Comparison of ENCODE assay signal across 27 mouse cellular contexts in the genomic region with DNA sequence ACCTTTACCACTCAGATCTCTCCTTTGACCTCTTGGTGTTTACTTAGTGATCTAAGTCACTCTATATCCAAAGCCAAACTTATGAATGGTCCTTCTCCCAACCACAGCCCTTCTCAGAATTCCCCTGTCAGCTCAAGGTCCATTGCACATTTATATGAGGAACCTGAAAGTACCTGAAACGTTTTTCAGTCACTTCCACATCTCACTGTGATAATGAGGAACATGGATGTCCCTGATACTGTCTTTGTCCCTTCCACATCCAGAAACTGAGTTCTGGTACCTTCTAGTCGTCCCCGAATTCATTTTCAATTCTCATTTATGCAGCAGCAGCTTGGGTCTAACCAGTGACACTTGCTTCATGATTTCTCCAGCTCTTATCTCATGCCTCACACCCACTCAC. TPM values are rescaled to one million over a fixed set of nuclear protein-coding genes. Genes with fewer than 3 reads are reported as not detected.
DNase-seq lines count a peak whose midpoint lies in the region; ATAC-seq and TF ChIP-seq lines count a peak whose summit lies in the region.
"Had no signal": no experiment of that assay in that cellular context is flagged by ENCODE, and none has a peak within 500 bp of the region (broad histone marks: within the 10 kb centered on the region; RNA-seq: fewer than 3 reads in every experiment).

No protein-coding gene starts in this region.

- no peak for TF ChIP-seq EP300 in heart, adult 2 months (IDR thresholded peaks at IDR 0.05; ENCODE audit: insufficient read depth, low read depth, low read length)

- no peaks in the 10 kb centered on the region for H3K9me3 ChIP-seq in midbrain, embryonic 10.5 days (replicated peaks)
- H3K9me3 ChIP-seq: forebrain, embryonic 10.5 days; forebrain, embryonic 13.5 days; heart, embryonic 10.5 days; heart, embryonic 13.5 days; hindbrain, embryonic 10.5 days; hindbrain, embryonic 13.5 days had no signal

- peak; percentile 73 for DNase-seq in A20 (ENCODE audit: low read depth, low spot score)
- peak; percentile 64 for DNase-seq in splenic B cell, adult 2 months (ENCODE audit: low read depth, low spot score)
- no peak for DNase-seq in gastrocnemius, postnatal 10 days
- DNase-seq in heart, adult 2 months = no peak
- no peak for DNase-seq in midbrain, embryonic 10.5 days (ENCODE audit: low spot score)
- DNase-seq: adrenal gland, adult 8-10 months; adrenal gland, postnatal 25 days; cerebellum, adult 11-12 months; cerebellum, adult 8-10 months; cerebellum, postnatal 10 days; cerebellum, postnatal 36 days; forebrain, postnatal 0 days; gastrocnemius, adult 2 months; gastrocnemius, postnatal 25 days; heart, adult 18-20 months had no signal

- no peak for TF ChIP-seq CTCF in heart, adult 2 months (IDR thresholded peaks at IDR 0.05)

- H3K27me3 ChIP-seq in splenic B cell, adult 2 months (ENCODE audit: control insufficient read depth, insufficient read depth, low read length, poor library complexity, severe bottlenecking) = no peaks in the 10 kb centered on the region
- H3K27me3 ChIP-seq in heart, adult 2 months (ENCODE audit: control insufficient read depth, insufficient read depth, low read length) = no peaks in the 10 kb centered on the region
- no peaks in the 10 kb centered on the region for H3K27me3 ChIP-seq in midbrain, embryonic 10.5 days (ENCODE audit: low read depth, poor library complexity, severe bottlenecking)
- H3K27me3 ChIP-seq: forebrain, embryonic 13.5 days; heart, embryonic 13.5 days; hindbrain, embryonic 13.5 days had no signal

- H3K27ac ChIP-seq in heart, adult 2 months = no peak overlapping the region
- H3K27ac ChIP-seq in midbrain, embryonic 10.5 days (replicated peaks) = no peak overlapping the region
- H3K27ac ChIP-seq: forebrain, embryonic 10.5 days; forebrain, embryonic 13.5 days; gastrocnemius, adult 2 months; heart, embryonic 10.5 days; heart, embryonic 13.5 days; hindbrain, embryonic 10.5 days; hindbrain, embryonic 13.5 days had no signal

- intact Hi-C loops in heart, adult 2 months (cut with DNase I) = no loop called here

- 62% methylated on average over 3 of the region's 3 CpGs for WGBS in heart, adult 2 months
- WGBS in midbrain, embryonic 10.5 days = 69% methylated on average over 3 of the region's 3 CpGs

- no peaks in the 10 kb centered on the region for H3K4me1 ChIP-seq in heart, adult 2 months (ENCODE audit: control insufficient read depth, insufficient read depth, low read length)
- no peaks in the 10 kb centered on the region for H3K4me1 ChIP-seq in midbrain, embryonic 10.5 days
- H3K4me1 ChIP-seq: forebrain, embryonic 10.5 days; forebrain, embryonic 13.5 days; heart, embryonic 10.5 days; hindbrain, embryonic 10.5 days; hindbrain, embryonic 13.5 days had no signal

- no peak overlapping the region for H3K4me3 ChIP-seq in heart, adult 2 months
- no peak overlapping the region for H3K4me3 ChIP-seq in midbrain, embryonic 10.5 days
- H3K4me3 ChIP-seq: forebrain, embryonic 10.5 days; forebrain, embryonic 13.5 days; gastrocnemius, adult 2 months; heart, embryonic 10.5 days; heart, embryonic 13.5 days; hindbrain, embryonic 10.5 days; hindbrain, embryonic 13.5 days had no signal

- no peaks in the 10 kb centered on the region for H3K79me2 ChIP-seq in heart, adult 2 months (replicated peaks; ENCODE audit: control insufficient read depth, insufficient read depth, low read length)

- ATAC-seq in common myeloid progenitor, adult 5-6 weeks (replicated peaks; ENCODE audit: low read depth, poor library complexity, severe bottlenecking) = 0 out of 2 replicates have a peak, but pooled peaks have one; percentile 24
- 0 out of 2 replicates have a peak, but pooled peaks have one; percentile 10 for ATAC-seq in megakaryocyte progenitor cell, adult 5-6 weeks (replicated peaks; ENCODE audit: poor library complexity)
- ATAC-seq: activated CD4-positive, CD25-positive, alpha-beta regulatory T cell, adult 4 months; forebrain, embryonic 13.5 days; forebrain, postnatal 0 days; hindbrain, embryonic 16.5 days; inflammation-experienced regulatory T-cells, adult 6 months; intestine, embryonic 16.5 days had no signal

- H3K9ac ChIP-seq in heart, adult 2 months (ENCODE audit: low read depth, low read length) = no peak overlapping the region
- H3K9ac ChIP-seq: forebrain, embryonic 13.5 days; forebrain, postnatal 0 days; heart, embryonic 13.5 days; hindbrain, embryonic 13.5 days had no signal

- TF ChIP-seq POLR2A in heart, adult 2 months (IDR thresholded peaks at IDR 0.05; ENCODE audit: insufficient read depth, low read depth, low read length) = no peak

- H3K36me3 ChIP-seq in splenic B cell, adult 2 months (ENCODE audit: control insufficient read depth, insufficient read depth, low read length, poor library complexity, severe bottlenecking) = peaks cover 6% of the 10 kb centered on the region; the same call in 1 of the 2 replicates
- no peaks in the 10 kb centered on the region for H3K36me3 ChIP-seq in heart, adult 2 months (ENCODE audit: control insufficient read depth, insufficient read depth, low read length)
- H3K36me3 ChIP-seq in midbrain, embryonic 10.5 days = no peaks in the 10 kb centered on the region
- H3K36me3 ChIP-seq: forebrain, embryonic 10.5 days; heart, embryonic 10.5 days; heart, embryonic 13.5 days; hindbrain, embryonic 10.5 days; hindbrain, embryonic 13.5 days had no signal

RNA-seq across cellular contexts. Expression of a gene that starts 19.6 kb away (rescaled TPM):
- 0.44 and 0.64 TPM in 2 replicates for total RNA-seq in common myeloid progenitor, adult 5-6 weeks (2017)
- 0.22 TPM in 1 of 2 replicates, not detected in the other for total RNA-seq in megakaryocyte progenitor cell, adult 5-6 weeks (2015)
- 0.17 TPM in 1 of 2 replicates, not detected in the other for total RNA-seq in megakaryocyte progenitor cell, adult 5-6 weeks (2017)
- total RNA-seq in gastrocnemius, postnatal 10 days (2021) = under 1 TPM; 0.05 to 0.09 TPM
- total RNA-seq in heart, adult 2 months (2021) = under 1 TPM; 0.21 to 0.32 TPM
- polyA plus RNA-seq in heart, adult 2 months (2012; rRNA removed) = 0.35 and 0.50 TPM in 2 replicates
- polyA plus RNA-seq in midbrain, embryonic 10.5 days (2016; fragmentation: Nextera tagmentation; extraction: Ambion mirVana) = 0.02 TPM in 1 of 2 replicates, not detected in the other
- polyA plus RNA-seq: forebrain, embryonic 13.5 days had no signal

RNA-seq across cellular contexts. Expression of a gene that starts 59.2 kb away (rescaled TPM):
- 91.6 and 100 TPM in 2 replicates for total RNA-seq in common myeloid progenitor, adult 5-6 weeks (2017)
- total RNA-seq in megakaryocyte progenitor cell, adult 5-6 weeks (2015) = 43.2 and 44.3 TPM in 2 replicates
- 72.9 and 87.3 TPM in 2 replicates for total RNA-seq in megakaryocyte progenitor cell, adult 5-6 weeks (2017)
- 10 to 100 TPM; 14.5 to 17.6 TPM for total RNA-seq in gastrocnemius, postnatal 10 days (2021)
- 10 to 100 TPM; 14.8 to 15.3 TPM for total RNA-seq in heart, adult 2 months (2021)
- 5.3 and 7.2 TPM in 2 replicates for polyA plus RNA-seq in heart, adult 2 months (2012; rRNA removed)
- polyA plus RNA-seq in midbrain, embryonic 10.5 days (2016; fragmentation: Nextera tagmentation; extraction: Ambion mirVana) = 41.5 and 43.8 TPM in 2 replicates

RNA-seq across cellular contexts. Expression of a gene that starts 59.3 kb away (rescaled TPM):
- total RNA-seq in common myeloid progenitor, adult 5-6 weeks (2017) = 51.2 and 67.1 TPM in 2 replicates
- 34.2 and 39.8 TPM in 2 replicates for total RNA-seq in megakaryocyte progenitor cell, adult 5-6 weeks (2015)
- total RNA-seq in megakaryocyte progenitor cell, adult 5-6 weeks (2017) = 35.7 and 48.8 TPM in 2 replicates
- 10 to 100 TPM; 81.0 to 85.2 TPM for total RNA-seq in gastrocnemius, postnatal 10 days (2021)
- 100 to 1,000 TPM in 1 of 2 experiments, 10 to 100 TPM in 1; 94.5 to 123 TPM for total RNA-seq in heart, adult 2 months (2021)
- polyA plus RNA-seq in heart, adult 2 months (2012; rRNA removed) = 39.6 and 65.7 TPM in 2 replicates
- polyA plus RNA-seq in midbrain, embryonic 10.5 days (2016; fragmentation: Nextera tagmentation; extraction: Ambion mirVana) = 54.0 and 54.6 TPM in 2 replicates

Comparison
In these comparisons a context has a peak if more than half of its experiments do, and no peak if none do; other contexts are left out.
1. DNase-seq: peak in A20 (single experiment) and splenic B cell, adult 2 months (single experiment); none in gastrocnemius, postnatal 10 days (single experiment), heart, adult 2 months (0 of 2) and midbrain, embryonic 10.5 days (single experiment).